Comparison of ENCODE assay signal across 9 mouse cellular contexts in genomic region chr2:118431589-118431988, GRCm38 (mm10). TPM values are rescaled to one million over a fixed set of nuclear protein-coding genes. Genes with fewer than 3 reads are reported as not detected.
DNase-seq lines count a peak whose midpoint lies in the region; ATAC-seq and TF ChIP-seq lines count a peak whose summit lies in the region.
"Had no signal": no experiment of that assay in that cellular context is flagged by ENCODE, and none has a peak within 500 bp of the region (broad histone marks: within the 10 kb centered on the region; RNA-seq: fewer than 3 reads in every experiment).

No protein-coding gene starts in this region.

- peaks cover 82% of the 10 kb centered on the region for H3K36me3 ChIP-seq in heart, embryonic 12.5 days
- peaks cover 18% of the 10 kb centered on the region for H3K36me3 ChIP-seq in small intestine, adult 2 months (ENCODE audit: control insufficient read depth, insufficient read depth, low read length)

- no peak overlapping the region for H3K4me3 ChIP-seq in heart, embryonic 12.5 days
- no peak overlapping the region for H3K4me3 ChIP-seq in small intestine, adult 2 months (ENCODE audit: low read depth, low read length)
- H3K4me3 ChIP-seq: liver, embryonic 13.5 days had no signal

- H3K27ac ChIP-seq in heart, embryonic 12.5 days (ENCODE audit: poor library complexity, severe bottlenecking): no peak overlapping the region
- no peak overlapping the region for H3K27ac ChIP-seq in small intestine, adult 2 months (ENCODE audit: insufficient read depth, low read depth, low read length)
- H3K27ac ChIP-seq: liver, embryonic 13.5 days had no signal

- H3K27me3 ChIP-seq in heart, embryonic 12.5 days (replicated peaks): no peaks in the 10 kb centered on the region
- H3K27me3 ChIP-seq in small intestine, adult 2 months (ENCODE audit: control insufficient read depth, insufficient read depth, low read length): no peaks in the 10 kb centered on the region
- H3K27me3 ChIP-seq: liver, embryonic 13.5 days had no signal

- ATAC-seq in heart, embryonic 12.5 days (ENCODE audit: insufficient number of reproducible peaks, low FRiP score): no peak

- H3K9ac ChIP-seq in heart, embryonic 12.5 days: no peak overlapping the region
- H3K9ac ChIP-seq: liver, embryonic 13.5 days had no signal

- H3K4me2 ChIP-seq in heart, embryonic 12.5 days: no peak overlapping the region
- H3K4me2 ChIP-seq: liver, embryonic 13.5 days had no signal

- no peaks in the 10 kb centered on the region for H3K9me3 ChIP-seq in heart, embryonic 12.5 days (replicated peaks)
- H3K9me3 ChIP-seq: liver, embryonic 13.5 days had no signal

- DNase-seq in heart, adult 11 months: peak; percentile 84
- peak; percentile 21 to 30 for DNase-seq in right cerebral cortex, adult 2 months (ENCODE audit: low spot score in 2 of 2)
- DNase-seq in right cerebral cortex, postnatal 36 days (ENCODE audit: low spot score in 2 of 2): no peak
- DNase-seq in brain, embryonic 14.5 days (ENCODE audit: low read depth): peak; percentile 51
- peak; percentile 68 for DNase-seq in kidney, postnatal 10 days
- no peak for DNase-seq in layer of hippocampus, adult 11-12 months (ENCODE audit: low spot score)
- DNase-seq: liver, embryonic 13.5 days had no signal

- H3K4me1 ChIP-seq in heart, embryonic 12.5 days (replicated peaks): no peaks in the 10 kb centered on the region
- no peaks in the 10 kb centered on the region for H3K4me1 ChIP-seq in small intestine, adult 2 months (ENCODE audit: control insufficient read depth, insufficient read depth, insufficient read length, low read length)
- H3K4me1 ChIP-seq: liver, embryonic 13.5 days had no signal

- no peak for TF ChIP-seq POLR2A in brain, embryonic 14.5 days (IDR thresholded peaks at IDR 0.05; ENCODE audit: borderline replicate concordance, extremely low read depth, insufficient read depth, insufficient read length, poor library complexity, severe bottlenecking)
- no peak for TF ChIP-seq POLR2A in small intestine, adult 2 months (IDR thresholded peaks at IDR 0.05; ENCODE audit: low read depth, low read length)

- WGBS in heart, embryonic 12.5 days: 71% methylated on average over 5 of the region's 5 CpGs
- 79% methylated on average over 5 of the region's 5 CpGs for WGBS in small intestine, adult 2 months

- peak; percentile 59; the same call in 1 of the 2 replicates for TF ChIP-seq CTCF in brain, embryonic 14.5 days (IDR thresholded peaks at IDR 0.05; ENCODE audit: borderline replicate concordance, extremely low read depth, insufficient read depth, insufficient read length)
- peak; percentile 55; the same call in 1 of the 2 replicates for TF ChIP-seq CTCF in small intestine, adult 2 months (IDR thresholded peaks at IDR 0.05; ENCODE audit: extremely low read depth, insufficient read length, insufficient replicate concordance, low read depth, low read length)

RNA-seq across cellular contexts. Expression of gene Eif2ak4, which starts 43.2 kb away (rescaled TPM):
- 9.5 and 9.8 TPM in 2 replicates for polyA plus RNA-seq in heart, embryonic 12.5 days (2016; fragmentation: Nextera tagmentation; extraction: Ambion mirVana)
- polyA plus RNA-seq in brain, embryonic 14.5 days (2012; rRNA removed): 18.5 and 19.1 TPM in 2 replicates
- 3.4 and 4.0 TPM in 2 replicates for polyA plus RNA-seq in small intestine, adult 2 months (2012; rRNA removed)

RNA-seq across cellular contexts. Expression of gene Srp14, which starts 47.9 kb away (rescaled TPM):
- polyA plus RNA-seq in heart, embryonic 12.5 days (2016; fragmentation: Nextera tagmentation; extraction: Ambion mirVana): 191 and 198 TPM in 2 replicates
- 195 and 222 TPM in 2 replicates for polyA plus RNA-seq in brain, embryonic 14.5 days (2012; rRNA removed)
- 10.9 and 16.3 TPM in 2 replicates for polyA plus RNA-seq in small intestine, adult 2 months (2012; rRNA removed)

RNA-seq across cellular contexts. Expression of gene Gpr176, which starts 58.4 kb away (rescaled TPM):
- 0.06 and 0.08 TPM in 2 replicates for polyA plus RNA-seq in heart, embryonic 12.5 days (2016; fragmentation: Nextera tagmentation; extraction: Ambion mirVana)
- polyA plus RNA-seq in brain, embryonic 14.5 days (2012; rRNA removed): 1.4 and 2.9 TPM in 2 replicates
- 0.11 and 0.17 TPM in 2 replicates for polyA plus RNA-seq in small intestine, adult 2 months (2012; rRNA removed)

Comparison
In these comparisons a context has a peak if more than half of its experiments do, and no peak if none do; other contexts are left out.
1. DNase-seq: peak in heart, adult 11 months (single experiment), right cerebral cortex, adult 2 months (2 of 2), brain, embryonic 14.5 days (single experiment) and kidney, postnatal 10 days (single experiment); none in right cerebral cortex, postnatal 36 days (0 of 2) and layer of hippocampus, adult 11-12 months (single experiment).
2. RNA of gene Srp14, which starts 47.9 kb away (polyA plus RNA-seq): 191 to 198 TPM in heart, embryonic 12.5 days and 195 to 222 TPM in brain, embryonic 14.5 days; 10.9 to 16.3 TPM in small intestine, adult 2 months; every median in the first group is over 10 times any median in the second.